Mouse (Mus musculus): Measurements from ENCODE around the gene Fam161a. TPM values are rescaled to one million over a fixed set of nuclear protein-coding genes. Genes with fewer than 3 reads are reported as not detected.

Gene Fam161a
- total RNA-seq, 1 experiment = 3.7 TPM

GRCm38 (mm10) chr11:23028957-23029356, 21.6 kb downstream of the Fam161a start:
- no peak overlapping the region for H3K4me3 ChIP-seq (ENCODE audit: insufficient read depth in 1 of 2, low read depth in 1 of 2, low read length in 2 of 2, poor library complexity in 1 of 2, severe bottlenecking in 1 of 2)
- TF ChIP-seq MAFK (IDR thresholded peaks at IDR 0.05; ENCODE audit: insufficient read depth, low read depth, low read length) = no peak
- no peak for TF ChIP-seq ZNF384 (IDR thresholded peaks at IDR 0.05; ENCODE audit: low read depth, low read length)
- no peak for TF ChIP-seq HCFC1 (IDR thresholded peaks at IDR 0.05; ENCODE audit: borderline replicate concordance, insufficient read depth, low read length)
- TF ChIP-seq ZC3H11A (IDR thresholded peaks at IDR 0.05; ENCODE audit: borderline replicate concordance, low read depth, low read length) = no peak
- no peak for TF ChIP-seq CHD2 (IDR thresholded peaks at IDR 0.05; ENCODE audit: low read depth, low read length)
- H3K4me1 ChIP-seq (ENCODE audit: control insufficient read depth in 2 of 2, insufficient read depth in 2 of 2, low read length in 2 of 2, poor library complexity in 1 of 2) = no peaks in the 10 kb centered on the region
- in situ Hi-C loops (cut with MboI; ENCODE audit: low sequenced_read_pairs in 2 of 2, unreplicated experiment in 2 of 2) = no loop called here
- no peaks in the 10 kb centered on the region for H3K9me3 ChIP-seq (ENCODE audit: control insufficient read depth, insufficient read depth, low read depth, low read length)
- no peaks in the 10 kb centered on the region for H3K36me3 ChIP-seq (ENCODE audit: control insufficient read depth, insufficient read depth, low read length, poor library complexity, severe bottlenecking)
- DNase-seq (ENCODE audit: low read depth, low spot score) = no peak
- no peak overlapping the region for H3K9ac ChIP-seq (ENCODE audit: insufficient read depth, low read depth, low read length, poor library complexity, severe bottlenecking)
- no peak overlapping the region for H3K27ac ChIP-seq (ENCODE audit: insufficient read depth, low read depth, low read length, poor library complexity, severe bottlenecking)

GRCm38 (mm10) chr11:23029399-23029798, 22.1 kb downstream of the Fam161a start:
- in situ Hi-C loops (cut with MboI; ENCODE audit: low sequenced_read_pairs in 2 of 2, unreplicated experiment in 2 of 2) = no loop called here
- no peak for DNase-seq (ENCODE audit: low read depth, low spot score)
- no peak overlapping the region for H3K4me3 ChIP-seq (ENCODE audit: insufficient read depth in 1 of 2, low read depth in 1 of 2, low read length in 2 of 2, poor library complexity in 1 of 2, severe bottlenecking in 1 of 2)
- H3K9me3 ChIP-seq (ENCODE audit: control insufficient read depth, insufficient read depth, low read depth, low read length) = no peaks in the 10 kb centered on the region
- H3K36me3 ChIP-seq (ENCODE audit: control insufficient read depth, insufficient read depth, low read length, poor library complexity, severe bottlenecking) = no peaks in the 10 kb centered on the region
- no peak overlapping the region for H3K27ac ChIP-seq (ENCODE audit: insufficient read depth, low read depth, low read length, poor library complexity, severe bottlenecking)
- no peaks in the 10 kb centered on the region for H3K4me1 ChIP-seq (ENCODE audit: control insufficient read depth in 2 of 2, insufficient read depth in 2 of 2, low read length in 2 of 2, poor library complexity in 1 of 2)
- TF ChIP-seq HCFC1 (IDR thresholded peaks at IDR 0.05; ENCODE audit: borderline replicate concordance, insufficient read depth, low read length) (no peak), ZNF384 (IDR thresholded peaks at IDR 0.05; ENCODE audit: low read depth, low read length) (no peak), ZC3H11A (IDR thresholded peaks at IDR 0.05; ENCODE audit: borderline replicate concordance, low read depth, low read length) (no peak), MAFK (IDR thresholded peaks at IDR 0.05; ENCODE audit: insufficient read depth, low read depth, low read length) (no peak), CHD2 (IDR thresholded peaks at IDR 0.05; ENCODE audit: low read depth, low read length) (no peak)
- H3K9ac ChIP-seq (ENCODE audit: insufficient read depth, low read depth, low read length, poor library complexity, severe bottlenecking) = no peak overlapping the region

GRCm38 (mm10) chr11:23047252-23047651, 39.9 kb downstream of the Fam161a start:
- in situ Hi-C loops (cut with MboI; ENCODE audit: low sequenced_read_pairs in 2 of 2, unreplicated experiment in 2 of 2) = no loop called here
- Histone ChIP-seq H3K36me3 (ENCODE audit: control insufficient read depth, insufficient read depth, low read length, poor library complexity, severe bottlenecking) (no peaks in the 10 kb centered on the region), H3K27ac (ENCODE audit: insufficient read depth, low read depth, low read length, poor library complexity, severe bottlenecking) (no peak overlapping the region; the same call in 1 of the 2 replicates), H3K9ac (ENCODE audit: insufficient read depth, low read depth, low read length, poor library complexity, severe bottlenecking) (peak overlapping the region; percentile 15; the same call in 1 of the 2 replicates), H3K4me1 (ENCODE audit: control insufficient read depth in 2 of 2, insufficient read depth in 2 of 2, low read length in 2 of 2, poor library complexity in 1 of 2) (peaks cover 4 to 7% of the 10 kb centered on the region in 2 experiments; a peak in 2 of 4 replicates), H3K9me3 (ENCODE audit: control insufficient read depth, insufficient read depth, low read depth, low read length) (no peaks in the 10 kb centered on the region), H3K4me3 (ENCODE audit: insufficient read depth in 1 of 2, low read depth in 1 of 2, low read length in 2 of 2, poor library complexity in 1 of 2, severe bottlenecking in 1 of 2) (peak overlapping the region in 1 of 2 experiments; percentile 50; a peak in 1 of 4 replicates)
- DNase-seq (ENCODE audit: low read depth, low spot score) = no peak
- no peak for TF ChIP-seq ZNF384 (IDR thresholded peaks at IDR 0.05; ENCODE audit: low read depth, low read length)
- TF ChIP-seq CHD2 (IDR thresholded peaks at IDR 0.05; ENCODE audit: low read depth, low read length) = no peak
- TF ChIP-seq MAFK (IDR thresholded peaks at IDR 0.05; ENCODE audit: insufficient read depth, low read depth, low read length) = no peak
- TF ChIP-seq HCFC1 (IDR thresholded peaks at IDR 0.05; ENCODE audit: borderline replicate concordance, insufficient read depth, low read length) = no peak
- no peak for TF ChIP-seq ZC3H11A (IDR thresholded peaks at IDR 0.05; ENCODE audit: borderline replicate concordance, low read depth, low read length)

GRCm38 (mm10) chr11:23047663-23048582, 40.6 kb downstream of the Fam161a start:
- Histone ChIP-seq H3K9ac (ENCODE audit: insufficient read depth, low read depth, low read length, poor library complexity, severe bottlenecking) (peak overlapping the region; percentile 49), H3K36me3 (ENCODE audit: control insufficient read depth, insufficient read depth, low read length, poor library complexity, severe bottlenecking) (no peaks in the 10 kb centered on the region), H3K27ac (ENCODE audit: insufficient read depth, low read depth, low read length, poor library complexity, severe bottlenecking) (peak overlapping the region; percentile 48; the same call in 1 of the 2 replicates), H3K4me3 (ENCODE audit: insufficient read depth in 1 of 2, low read depth in 1 of 2, low read length in 2 of 2, poor library complexity in 1 of 2, severe bottlenecking in 1 of 2) (peak overlapping the region; percentile 50 to 51), H3K9me3 (ENCODE audit: control insufficient read depth, insufficient read depth, low read depth, low read length) (no peaks in the 10 kb centered on the region), H3K4me1 (ENCODE audit: control insufficient read depth in 2 of 2, insufficient read depth in 2 of 2, low read length in 2 of 2, poor library complexity in 1 of 2) (peaks cover 4 to 7% of the 10 kb centered on the region in 2 experiments; a peak in 2 of 4 replicates)
- in situ Hi-C loops (cut with MboI; ENCODE audit: low sequenced_read_pairs in 2 of 2, unreplicated experiment in 2 of 2) = no loop called here
- DNase-seq (ENCODE audit: low read depth, low spot score) = no peak
- TF ChIP-seq CHD2 (IDR thresholded peaks at IDR 0.05; ENCODE audit: low read depth, low read length) = no peak
- no peak for TF ChIP-seq ZC3H11A (IDR thresholded peaks at IDR 0.05; ENCODE audit: borderline replicate concordance, low read depth, low read length)
- no peak for TF ChIP-seq HCFC1 (IDR thresholded peaks at IDR 0.05; ENCODE audit: borderline replicate concordance, insufficient read depth, low read length)
- TF ChIP-seq MAFK (IDR thresholded peaks at IDR 0.05; ENCODE audit: insufficient read depth, low read depth, low read length) = no peak
- no peak for TF ChIP-seq ZNF384 (IDR thresholded peaks at IDR 0.05; ENCODE audit: low read depth, low read length)

Measured in ES-E14 (cell line).